In genomic region chr4:150346651-150347386, GRCm38 (mm10) we compare ENCODE assay signal across 8 mouse cellular contexts.
A peak's percentile ranks its signal among the peaks of the same experiment; 100 is the strongest.
DNase-seq lines count a peak whose midpoint lies in the region; ATAC-seq and TF ChIP-seq lines count a peak whose summit lies in the region.

No protein-coding gene starts in this region.

- H3K9me3 ChIP-seq in heart, embryonic 13.5 days = no peaks in the 10 kb centered on the region

- WGBS in heart, embryonic 13.5 days = 25% methylated on average over 4 of the region's 4 CpGs
- WGBS in heart, adult 2 months = 47% methylated on average over 4 of the region's 4 CpGs

- peak overlapping the region; percentile 44 for H3K9ac ChIP-seq in heart, embryonic 13.5 days
- no peak overlapping the region for H3K9ac ChIP-seq in heart, adult 2 months (ENCODE audit: low read depth, low read length)

- no peak for TF ChIP-seq CTCF in heart, adult 2 months (IDR thresholded peaks at IDR 0.05)

- H3K36me3 ChIP-seq in heart, embryonic 13.5 days = no peaks in the 10 kb centered on the region
- no peaks in the 10 kb centered on the region; the same call in 1 of the 2 replicates for H3K36me3 ChIP-seq in heart, adult 2 months (ENCODE audit: control insufficient read depth, insufficient read depth, low read length)

- H3K27me3 ChIP-seq in heart, embryonic 13.5 days (replicated peaks) = no peaks in the 10 kb centered on the region
- no peaks in the 10 kb centered on the region for H3K27me3 ChIP-seq in heart, adult 2 months (ENCODE audit: control insufficient read depth, insufficient read depth, low read length)

- ATAC-seq in heart, embryonic 13.5 days (ENCODE audit: extremely low read depth, insufficient number of reproducible peaks, low FRiP score, low TSS enrichment) = no peak
- ATAC-seq in CD4-positive, CD25-positive, alpha-beta regulatory T cell, adult 4 months = no peak

- intact Hi-C loops in heart, adult 2 months (cut with DNase I) = loop anchor here (1.0 to 5.0 kb wide), 3 partner anchors 90 to 280 kb away; no protein-coding TSS in a partner anchor

- H3K4me3 ChIP-seq in heart, embryonic 13.5 days = no peak overlapping the region
- no peak overlapping the region for H3K4me3 ChIP-seq in heart, adult 2 months

- H3K4me2 ChIP-seq in heart, embryonic 13.5 days = no peak overlapping the region

- peaks cover 50% of the 10 kb centered on the region for H3K4me1 ChIP-seq in heart, embryonic 13.5 days
- peaks cover 5% of the 10 kb centered on the region; the same call in 1 of the 2 replicates for H3K4me1 ChIP-seq in heart, adult 2 months (ENCODE audit: control insufficient read depth, insufficient read depth, low read length)

- TF ChIP-seq EP300 in heart, adult 2 months (IDR thresholded peaks at IDR 0.05; ENCODE audit: insufficient read depth, low read depth, low read length) = no peak

- H3K79me2 ChIP-seq in heart, adult 2 months (replicated peaks; ENCODE audit: control insufficient read depth, insufficient read depth, low read length) = 0 out of 2 replicates have a peak, but pooled peaks cover 4% of the 10 kb centered on the region

- TF ChIP-seq POLR2A in heart, adult 2 months (IDR thresholded peaks at IDR 0.05; ENCODE audit: insufficient read depth, low read depth, low read length) = no peak

- H3K27ac ChIP-seq in heart, embryonic 13.5 days (replicated peaks) = 0 out of 2 replicates have a peak overlapping the region, but pooled peaks have one; percentile 20
- no peak overlapping the region for H3K27ac ChIP-seq in heart, adult 2 months

- DNase-seq in heart, adult 2 months = no peak
- peak; percentile 56 for DNase-seq in forelimb bud, embryonic 11.5 days (ENCODE audit: low read depth, low spot score)
- peak; percentile 32 to 50 for DNase-seq in kidney, postnatal 25 days
- peak; percentile 89 for DNase-seq in retina, postnatal 1 day
- DNase-seq in adrenal gland, adult (ENCODE audit: inconsistent age in 2 of 2, low spot score in 1 of 2) = no peak
- no peak for DNase-seq in spleen, postnatal 10 days (ENCODE audit: low spot score in 2 of 2)

Comparison
In these comparisons a context has a peak if more than half of its experiments do, and no peak if none do; other contexts are left out.
1. DNase-seq: peak in forelimb bud, embryonic 11.5 days (single experiment), kidney, postnatal 25 days (2 of 2) and retina, postnatal 1 day (single experiment); none in heart, adult 2 months (0 of 2), adrenal gland, adult (0 of 2) and spleen, postnatal 10 days (0 of 2).